Mouse (Mus musculus): ENCODE data around the gene Ghr. TPM values are rescaled to one million over a fixed set of nuclear protein-coding genes. Genes with fewer than 3 reads are reported as not detected.

The Ghr gene
- polyA plus RNA-seq, 1 experiment: 1.6 TPM

DNA sequence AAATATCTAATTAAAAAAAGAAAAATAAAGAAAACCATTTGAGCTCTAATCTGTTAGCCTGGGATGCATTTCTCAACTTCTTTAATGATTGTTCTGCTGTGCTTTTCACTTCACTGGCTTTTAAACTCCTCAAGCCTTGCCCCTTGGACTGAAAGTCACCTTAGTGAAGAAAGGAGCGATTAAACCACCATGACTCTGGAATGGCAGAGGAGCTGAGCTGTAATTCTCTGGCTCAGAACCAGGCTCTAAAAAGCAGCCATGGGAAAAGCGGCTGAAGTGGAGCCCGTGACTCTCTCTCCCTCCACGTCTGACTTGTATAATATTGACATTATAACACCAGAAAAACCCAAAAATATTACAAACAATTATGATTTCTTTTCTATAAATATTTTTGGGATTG lies 126.7 kb downstream of the Ghr start:
- WGBS: 87% methylated on average over 4 of the region's 4 CpGs
- no peak for DNase-seq (ENCODE audit: low read depth in 1 of 2, low spot score in 2 of 2)
- Histone ChIP-seq H3K4me1 (ENCODE audit: control insufficient read depth, insufficient read depth, insufficient read length) (no peaks in the 10 kb centered on the region), H3K36me3 (ENCODE audit: control insufficient read depth, insufficient read depth, low read length) (no peaks in the 10 kb centered on the region), H3K4me3 (ENCODE audit: extremely low read depth, insufficient read depth, insufficient read length) (no peak overlapping the region), H3K27me3 (ENCODE audit: control insufficient read depth, insufficient read depth, low read length) (no peaks in the 10 kb centered on the region), H3K27ac (ENCODE audit: insufficient read depth, low read length) (no peak overlapping the region)
- no peak for TF ChIP-seq CTCF (IDR thresholded peaks at IDR 0.05; ENCODE audit: extremely low read depth, insufficient read depth, insufficient read length, insufficient replicate concordance)
- TF ChIP-seq POLR2A (IDR thresholded peaks at IDR 0.05; ENCODE audit: low read depth, low read length): no peak

DNA sequence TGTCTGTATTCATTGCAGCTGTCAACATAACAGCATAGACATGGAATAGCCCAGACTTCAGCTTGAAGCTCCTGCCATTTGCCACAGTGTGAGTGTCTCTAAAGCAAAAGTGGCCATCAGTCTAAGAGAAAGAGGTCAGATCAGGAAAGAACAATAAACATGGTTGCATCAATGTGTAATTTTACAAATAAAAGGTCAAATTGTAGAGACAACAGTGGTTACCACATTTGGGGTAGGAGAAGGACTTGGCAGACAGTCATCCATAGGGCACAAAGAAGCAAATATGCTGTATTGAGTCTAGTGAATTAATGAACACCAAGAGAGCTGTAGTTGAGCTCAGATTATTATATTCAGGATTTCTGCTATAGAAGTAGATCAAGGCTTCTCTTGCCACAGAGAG lies 127.7 kb downstream of the Ghr start:
- no peaks in the 10 kb centered on the region for H3K27me3 ChIP-seq (ENCODE audit: control insufficient read depth, insufficient read depth, low read length)
- no peaks in the 10 kb centered on the region for H3K4me1 ChIP-seq (ENCODE audit: control insufficient read depth, insufficient read depth, insufficient read length)
- no peak overlapping the region for H3K27ac ChIP-seq (ENCODE audit: insufficient read depth, low read length)
- no peak overlapping the region for H3K4me3 ChIP-seq (ENCODE audit: extremely low read depth, insufficient read depth, insufficient read length)
- no peak for DNase-seq (ENCODE audit: low read depth in 1 of 2, low spot score in 2 of 2)
- H3K36me3 ChIP-seq (ENCODE audit: control insufficient read depth, insufficient read depth, low read length): no peaks in the 10 kb centered on the region
- no peak for TF ChIP-seq POLR2A (IDR thresholded peaks at IDR 0.05; ENCODE audit: low read depth, low read length)
- TF ChIP-seq CTCF (IDR thresholded peaks at IDR 0.05; ENCODE audit: extremely low read depth, insufficient read depth, insufficient read length, insufficient replicate concordance): no peak

DNA sequence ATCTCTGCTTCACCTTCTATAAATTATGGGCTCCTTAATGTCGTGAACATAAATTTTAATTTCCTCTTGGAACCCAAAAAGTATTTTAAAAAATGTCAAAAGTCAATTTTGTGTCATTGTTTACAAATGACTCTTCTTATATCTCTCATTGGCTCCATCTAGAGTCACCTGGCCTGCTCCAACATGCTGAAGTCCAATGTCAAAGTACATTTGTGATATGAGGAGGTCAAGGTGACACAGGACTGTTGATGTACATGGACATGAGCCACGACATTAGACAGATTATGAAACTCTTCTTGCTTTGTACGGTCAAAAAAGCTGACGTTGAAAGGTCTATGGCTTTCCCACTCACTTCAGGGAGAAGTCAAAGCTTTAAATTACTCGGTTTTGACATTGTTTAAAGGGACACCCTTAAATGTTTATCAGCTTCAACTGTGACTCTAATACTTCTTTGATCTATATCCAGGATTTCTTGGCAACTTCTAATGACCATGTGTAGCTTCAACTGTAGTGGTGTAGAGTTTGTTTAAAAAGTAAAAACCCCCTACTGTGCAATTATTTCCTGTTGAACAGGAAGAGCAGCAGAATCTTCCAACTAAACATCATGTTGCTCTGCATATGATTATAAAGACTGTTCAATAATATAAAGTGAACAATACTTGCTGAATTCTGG lies 131.1 kb downstream of the Ghr start:
- TF ChIP-seq POLR2A (IDR thresholded peaks at IDR 0.05; ENCODE audit: low read depth, low read length): no peak
- no peak for TF ChIP-seq CTCF (IDR thresholded peaks at IDR 0.05; ENCODE audit: extremely low read depth, insufficient read depth, insufficient read length, insufficient replicate concordance)
- H3K27ac ChIP-seq (ENCODE audit: insufficient read depth, low read length): no peak overlapping the region
- H3K4me1 ChIP-seq (ENCODE audit: control insufficient read depth, insufficient read depth, insufficient read length): no peaks in the 10 kb centered on the region
- DNase-seq (ENCODE audit: low read depth in 1 of 2, low spot score in 2 of 2): no peak
- WGBS: 78% methylated on average over 5 of the region's 5 CpGs
- no peaks in the 10 kb centered on the region for H3K27me3 ChIP-seq (ENCODE audit: control insufficient read depth, insufficient read depth, low read length)
- H3K4me3 ChIP-seq (ENCODE audit: extremely low read depth, insufficient read depth, insufficient read length): no peak overlapping the region
- no peaks in the 10 kb centered on the region for H3K36me3 ChIP-seq (ENCODE audit: control insufficient read depth, insufficient read depth, low read length)

DNA sequence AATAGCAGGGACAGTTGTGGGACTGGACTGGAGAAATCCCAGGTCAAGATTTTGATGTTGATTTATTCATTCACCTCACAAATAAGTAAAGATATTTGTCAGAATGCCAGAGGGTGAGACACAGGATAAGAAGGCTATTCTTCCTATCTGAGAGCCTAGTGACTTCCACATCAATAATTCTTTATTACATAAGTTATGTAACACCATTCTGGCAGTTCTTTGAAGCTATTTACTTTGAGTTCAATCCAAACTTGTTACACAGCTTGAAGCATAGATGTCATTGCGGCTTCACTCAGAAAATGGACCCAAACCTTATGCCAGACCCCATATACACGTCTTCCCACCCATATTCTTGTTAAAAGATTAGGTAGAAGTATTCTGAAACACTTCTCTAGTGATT lies 133.7 kb downstream of the Ghr start:
- WGBS: 73% methylated on average over 2 of the region's 2 CpGs
- Histone ChIP-seq H3K4me3 (ENCODE audit: extremely low read depth, insufficient read depth, insufficient read length) (no peak overlapping the region), H3K4me1 (ENCODE audit: control insufficient read depth, insufficient read depth, insufficient read length) (no peaks in the 10 kb centered on the region), H3K36me3 (ENCODE audit: control insufficient read depth, insufficient read depth, low read length) (no peaks in the 10 kb centered on the region), H3K27ac (ENCODE audit: insufficient read depth, low read length) (no peak overlapping the region), H3K27me3 (ENCODE audit: control insufficient read depth, insufficient read depth, low read length) (no peaks in the 10 kb centered on the region)
- DNase-seq (ENCODE audit: low read depth in 1 of 2, low spot score in 2 of 2): no peak
- TF ChIP-seq POLR2A (IDR thresholded peaks at IDR 0.05; ENCODE audit: low read depth, low read length): no peak
- TF ChIP-seq CTCF (IDR thresholded peaks at IDR 0.05; ENCODE audit: extremely low read depth, insufficient read depth, insufficient read length, insufficient replicate concordance): no peak

DNA sequence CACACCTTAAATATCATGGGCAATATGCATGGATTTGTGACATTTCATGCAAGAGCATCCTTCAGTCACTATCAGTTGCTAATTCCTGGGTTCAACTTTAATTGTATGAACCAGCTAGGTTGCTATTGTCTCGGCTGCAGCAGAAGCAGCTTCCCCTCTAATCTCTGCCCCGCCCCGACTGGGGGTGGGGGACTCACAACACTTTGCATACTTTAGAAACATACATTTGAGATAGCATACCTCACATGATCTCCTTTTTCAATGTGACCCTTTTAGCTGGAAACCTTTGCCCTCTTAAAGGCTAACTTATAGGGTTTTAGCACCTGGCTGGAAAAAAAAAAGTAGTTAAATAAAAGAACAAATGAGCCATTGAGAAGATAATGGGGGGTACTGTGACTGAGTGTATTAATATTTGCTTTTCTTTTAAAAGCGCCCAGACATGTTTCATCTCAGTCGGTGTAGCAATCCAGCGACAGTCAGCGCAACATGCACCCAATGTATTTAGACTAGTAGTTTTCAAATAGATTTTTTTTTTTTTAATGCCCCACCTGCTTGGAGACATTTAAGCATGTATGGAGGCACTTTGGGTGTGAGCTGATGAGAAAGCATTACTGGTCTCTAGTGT lies 137.9 kb downstream of the Ghr start:
- TF ChIP-seq POLR2A (IDR thresholded peaks at IDR 0.05; ENCODE audit: low read depth, low read length): no peak
- no peak for TF ChIP-seq CTCF (IDR thresholded peaks at IDR 0.05; ENCODE audit: extremely low read depth, insufficient read depth, insufficient read length, insufficient replicate concordance)
- H3K36me3 ChIP-seq (ENCODE audit: control insufficient read depth, insufficient read depth, low read length): no peaks in the 10 kb centered on the region
- 85% methylated on average over 7 of the region's 7 CpGs for WGBS
- no peaks in the 10 kb centered on the region for H3K27me3 ChIP-seq (ENCODE audit: control insufficient read depth, insufficient read depth, low read length)
- no peak for DNase-seq (ENCODE audit: low read depth in 1 of 2, low spot score in 2 of 2)
- no peak overlapping the region for H3K4me3 ChIP-seq (ENCODE audit: extremely low read depth, insufficient read depth, insufficient read length)
- no peak overlapping the region for H3K27ac ChIP-seq (ENCODE audit: insufficient read depth, low read length)
- no peaks in the 10 kb centered on the region for H3K4me1 ChIP-seq (ENCODE audit: control insufficient read depth, insufficient read depth, insufficient read length)

DNA sequence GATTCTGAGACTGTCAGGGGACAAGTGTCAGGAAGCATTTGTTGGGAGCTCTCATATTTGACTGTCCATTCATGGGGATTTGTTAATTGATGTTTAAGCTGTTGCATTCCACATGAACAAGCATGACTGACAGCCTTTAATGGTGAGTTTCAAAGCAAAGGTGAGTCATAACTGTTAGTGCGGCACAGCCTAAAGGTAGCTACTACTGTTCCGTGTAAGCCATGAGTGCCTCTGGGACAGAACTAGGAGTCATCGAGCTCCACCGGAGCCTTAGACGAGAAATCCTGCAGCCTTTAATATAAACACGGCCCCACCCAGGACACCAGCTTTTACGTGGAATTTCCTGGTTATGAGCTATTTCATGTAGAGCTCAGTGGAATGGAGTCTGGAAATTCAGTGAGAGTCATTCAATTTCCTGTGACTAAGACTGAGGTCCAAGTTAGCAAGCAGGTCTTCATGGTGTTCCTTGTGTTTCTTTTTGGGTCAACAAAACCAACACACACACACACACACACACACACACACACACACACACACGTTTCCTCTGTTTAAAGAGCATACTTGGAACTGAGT lies 138.8 kb downstream of the Ghr start:
- TF ChIP-seq CTCF (IDR thresholded peaks at IDR 0.05; ENCODE audit: extremely low read depth, insufficient read depth, insufficient read length, insufficient replicate concordance): no peak
- TF ChIP-seq POLR2A (IDR thresholded peaks at IDR 0.05; ENCODE audit: low read depth, low read length): no peak
- H3K4me1 ChIP-seq (ENCODE audit: control insufficient read depth, insufficient read depth, insufficient read length): no peaks in the 10 kb centered on the region
- no peak overlapping the region for H3K27ac ChIP-seq (ENCODE audit: insufficient read depth, low read length)
- 88% methylated on average over 8 of the region's 8 CpGs for WGBS
- H3K27me3 ChIP-seq (ENCODE audit: control insufficient read depth, insufficient read depth, low read length): no peaks in the 10 kb centered on the region
- no peak overlapping the region for H3K4me3 ChIP-seq (ENCODE audit: extremely low read depth, insufficient read depth, insufficient read length)
- no peaks in the 10 kb centered on the region for H3K36me3 ChIP-seq (ENCODE audit: control insufficient read depth, insufficient read depth, low read length)
- no peak for DNase-seq (ENCODE audit: low read depth in 1 of 2, low spot score in 2 of 2)
